Mouse (Mus musculus) heart, postnatal 0 days (tissue): ENCODE results near the gene Rpl12.

Experiments used
- CTCF ChIP-seq: IDR thresholded peaks from 2 replicates; pipeline ENCODE4 v1.5.1; 2016; ENCODE audit warnings: antibody characterized with exemption, control low read depth, low read depth
- EP300 ChIP-seq: IDR thresholded peaks from 2 replicates; pipeline ENCODE4 v1.6.1; 2016; ENCODE audit warnings: antibody characterized with exemption, low read depth

DNA sequence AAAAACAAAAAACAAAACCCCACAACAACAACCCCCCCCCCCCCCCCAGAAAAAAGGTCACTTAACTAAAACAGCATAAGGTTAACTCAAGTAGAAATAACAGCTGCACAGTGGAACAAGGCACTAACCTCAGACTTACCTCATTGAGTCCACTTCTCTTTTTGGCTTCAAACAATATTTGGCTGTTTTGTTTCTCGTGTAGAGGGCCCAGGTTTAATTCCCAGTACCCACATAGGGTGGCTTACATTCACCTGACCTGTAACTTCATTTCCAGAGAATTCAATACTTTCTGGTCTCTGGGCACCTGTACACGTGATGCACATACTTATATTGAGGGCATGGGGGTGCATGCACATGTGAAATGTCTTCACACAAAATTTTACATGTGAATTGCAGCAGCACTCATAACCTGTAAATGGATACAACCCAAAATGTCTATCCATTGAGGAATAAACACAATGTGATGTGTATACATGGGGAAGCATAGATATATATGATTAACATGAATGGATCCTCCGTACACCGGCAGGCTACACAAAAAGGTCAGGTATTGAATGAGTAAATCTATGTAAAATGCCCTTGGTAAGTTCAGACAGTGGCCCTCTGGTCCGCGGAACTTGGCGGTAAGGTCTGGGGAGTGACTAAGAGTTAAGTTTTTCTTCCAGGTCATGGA, 4.3 kb downstream of the Rpl12 start:
- no peak for TF ChIP-seq CTCF
- TF ChIP-seq EP300 = no peak
